Mouse (Mus musculus): Measurements from ENCODE around the gene Dock1.

The Dock1 gene

DNA sequence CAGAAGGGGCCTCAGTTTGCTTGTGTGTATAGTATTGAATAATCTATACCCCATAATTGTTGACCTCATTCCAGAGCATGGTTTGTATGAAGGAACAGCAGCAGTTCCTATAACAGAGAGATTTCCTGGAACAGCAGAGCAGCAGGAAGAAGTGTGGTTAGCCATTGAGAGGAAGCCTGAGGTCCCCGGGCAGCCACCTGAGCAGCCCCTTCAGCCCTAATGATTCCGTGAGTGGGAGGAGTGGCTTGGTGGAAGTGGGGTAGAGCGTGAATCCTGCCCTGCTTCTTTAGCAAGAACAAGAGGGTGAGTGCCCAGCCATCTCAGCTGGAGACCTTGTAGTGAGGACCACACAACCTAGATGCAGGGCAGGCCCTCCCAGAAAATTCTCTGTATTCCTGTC is 398.4 kb downstream of the Dock1 start:
- DNase-seq, result no peak

DNA sequence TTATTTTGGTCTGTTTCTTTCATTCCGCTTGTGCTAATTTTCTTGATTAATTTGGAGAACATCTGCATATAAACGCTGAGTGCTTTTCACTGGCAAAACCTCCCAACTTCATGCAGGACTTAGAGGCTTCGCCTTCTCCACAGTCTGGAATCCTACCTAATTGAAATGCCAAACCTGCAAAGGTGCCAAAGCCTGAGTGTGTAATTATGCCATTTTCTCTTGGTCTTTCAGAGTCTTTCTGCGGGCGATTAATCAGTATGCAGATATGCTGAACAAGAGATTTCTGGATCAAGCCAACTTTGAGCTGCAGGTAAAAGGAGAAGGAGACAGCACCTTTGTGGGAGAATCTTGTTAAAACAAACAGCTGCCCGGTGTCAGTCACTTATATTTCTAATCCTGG is 406.4 kb downstream of the Dock1 start:
- no peak for DNase-seq

GRCm38 (mm10) chr7:135077340-135077739 is 406.9 kb downstream of the Dock1 start:
- no peak for DNase-seq

DNA sequence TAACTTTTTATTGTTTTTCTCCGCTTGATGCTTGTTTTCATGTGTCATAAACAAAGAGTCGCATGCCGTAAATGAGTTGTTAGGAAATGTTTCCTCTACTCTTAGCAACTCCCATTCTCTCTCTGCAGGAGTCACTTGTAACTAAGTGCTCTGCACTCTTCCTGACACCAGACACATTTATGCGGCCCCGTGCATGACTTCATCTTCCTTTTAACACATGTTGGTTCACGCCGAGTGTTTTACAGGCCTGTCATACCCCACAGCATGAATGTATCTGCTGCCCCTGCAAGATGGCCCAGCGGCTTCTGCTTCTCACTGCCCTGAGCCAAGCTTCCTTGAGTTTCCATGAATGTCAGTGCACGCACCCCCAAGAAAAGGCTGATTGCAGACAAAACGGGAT is 407.4 kb downstream of the Dock1 start:
- DNase-seq, result no peak

DNA sequence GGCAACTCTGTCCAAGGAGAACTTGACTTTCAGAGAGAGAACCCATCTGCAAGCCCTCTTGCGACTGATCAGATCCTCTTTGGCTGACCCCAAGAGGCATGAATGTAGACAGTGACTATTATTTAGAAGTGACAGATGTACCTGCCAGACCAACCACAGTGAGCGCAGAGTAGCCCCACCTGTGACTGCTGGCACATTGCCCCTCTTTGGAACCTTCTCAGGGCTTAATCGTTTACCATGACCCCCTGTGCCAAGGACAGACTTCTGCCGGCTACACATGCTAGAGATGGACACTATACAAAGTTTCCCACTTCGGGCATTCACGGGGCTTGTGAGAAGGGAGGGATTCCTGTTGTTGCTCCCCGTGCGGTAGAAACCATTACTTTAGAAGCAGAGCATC is 413.0 kb downstream of the Dock1 start:
- no peak for DNase-seq

GRCm38 (mm10) chr7:135084069-135084468 is 413.6 kb downstream of the Dock1 start:
- DNase-seq, result no peak

GRCm38 (mm10) chr7:135086556-135086955 is 416.1 kb downstream of the Dock1 start:
- DNase-seq, result no peak

GRCm38 (mm10) chr7:135089626-135090025 is 419.2 kb downstream of the Dock1 start:
- no peak for DNase-seq

GRCm38 (mm10) chr7:135093851-135094250 is 423.4 kb downstream of the Dock1 start:
- DNase-seq, result no peak

DNA sequence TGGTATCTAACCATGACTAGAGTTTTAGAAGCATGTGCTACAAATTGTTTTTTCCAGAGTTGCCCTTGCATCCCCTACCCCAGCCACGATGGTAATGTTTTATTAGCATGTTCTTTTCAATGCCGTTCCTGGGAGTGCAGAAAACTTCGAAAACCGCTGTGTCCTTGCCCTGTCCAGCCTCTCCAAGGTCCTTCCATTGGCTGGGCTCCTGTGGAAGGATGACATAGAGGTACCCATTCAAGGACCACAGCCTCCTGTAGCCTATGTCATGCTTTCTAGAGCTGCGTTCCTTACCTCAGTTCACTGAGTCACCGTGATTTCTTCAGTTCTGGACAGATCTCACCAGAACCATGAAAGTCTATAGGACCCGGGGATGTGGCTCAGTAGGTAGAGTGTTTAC is 431.5 kb downstream of the Dock1 start:
- DNase-seq, result no peak

DNA sequence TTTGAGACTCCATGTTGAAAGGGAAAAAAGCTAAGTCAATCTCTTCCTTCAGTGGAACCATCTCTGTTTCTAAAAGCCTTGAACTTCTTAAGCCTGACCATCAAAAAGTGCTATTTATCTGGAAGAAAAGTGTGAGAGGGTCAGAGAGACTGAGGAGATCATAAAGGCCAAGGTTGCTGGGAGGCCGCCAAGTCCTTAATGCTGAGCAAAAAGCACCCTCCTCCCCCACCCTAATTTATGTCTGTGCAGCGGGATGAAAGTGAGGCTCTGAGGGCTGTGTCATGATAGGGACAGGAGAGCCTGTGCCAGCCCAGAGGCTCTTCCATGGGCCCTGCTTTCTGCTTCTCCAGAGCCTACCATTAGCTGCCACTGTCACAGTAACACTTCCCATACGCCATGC is 436.1 kb downstream of the Dock1 start:
- DNase-seq, result no peak

DNA sequence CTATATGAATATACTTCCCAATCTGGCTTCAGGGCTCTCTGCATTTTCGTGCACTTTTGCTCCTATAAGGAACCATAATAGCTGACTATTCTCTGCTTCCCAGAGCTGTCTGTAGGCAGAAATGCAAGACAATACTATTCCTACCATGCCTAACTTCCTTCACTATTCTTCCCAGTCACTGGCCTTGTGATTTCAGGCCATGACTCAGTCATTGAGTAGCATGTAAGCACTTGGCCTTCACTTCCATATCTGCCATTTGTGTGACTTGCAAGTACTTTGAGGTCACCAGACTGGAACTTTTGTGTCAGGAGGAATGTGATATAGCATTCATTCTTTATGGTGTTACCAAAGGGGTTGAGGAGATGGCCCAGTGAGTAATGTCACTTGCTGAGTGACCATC is 439.9 kb downstream of the Dock1 start:
- no peak for DNase-seq

GRCm38 (mm10) chr7:135125296-135126065 is 455.0 kb downstream of the Dock1 start:
- no peak for DNase-seq

DNA sequence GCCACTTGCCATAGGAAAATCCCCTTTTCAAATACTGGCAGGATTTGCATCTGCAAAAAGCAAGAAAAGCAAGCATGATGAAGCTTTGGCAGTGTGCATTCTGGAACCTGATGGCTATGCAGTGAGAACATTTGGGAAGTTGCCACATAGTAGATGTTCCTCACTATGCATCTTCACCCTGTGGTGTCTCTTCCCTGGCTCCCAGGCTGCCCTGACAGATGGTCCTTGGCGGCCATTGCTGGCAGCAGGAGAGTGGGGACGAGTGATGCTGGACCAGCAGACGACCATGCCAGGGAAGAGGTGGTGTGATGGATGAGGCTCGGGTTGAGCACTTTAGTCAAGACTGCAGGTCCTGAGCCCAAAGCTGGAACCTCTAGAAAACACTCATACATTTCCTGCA is 462.0 kb downstream of the Dock1 start:
- DNase-seq, result no peak

DNA sequence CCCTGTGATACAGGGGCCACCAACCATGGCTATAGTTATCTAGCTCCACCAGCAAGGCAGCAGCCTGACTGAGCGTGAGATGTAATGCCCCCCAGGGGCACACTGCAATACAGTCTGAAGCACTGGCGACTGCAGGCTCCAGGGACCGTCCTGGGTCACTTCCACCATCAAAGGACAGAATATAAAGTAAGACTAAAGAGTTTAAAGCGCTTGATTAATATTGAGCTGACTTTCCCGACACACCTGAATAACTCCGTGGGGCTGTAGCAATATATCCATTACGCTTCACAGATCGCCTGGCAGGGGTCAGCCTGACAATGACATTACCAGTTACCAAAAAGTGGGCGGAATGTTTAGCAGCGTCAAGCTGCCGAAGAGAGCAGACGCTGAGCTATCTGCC is 464.2 kb downstream of the Dock1 start:
- no peak for DNase-seq

DNA sequence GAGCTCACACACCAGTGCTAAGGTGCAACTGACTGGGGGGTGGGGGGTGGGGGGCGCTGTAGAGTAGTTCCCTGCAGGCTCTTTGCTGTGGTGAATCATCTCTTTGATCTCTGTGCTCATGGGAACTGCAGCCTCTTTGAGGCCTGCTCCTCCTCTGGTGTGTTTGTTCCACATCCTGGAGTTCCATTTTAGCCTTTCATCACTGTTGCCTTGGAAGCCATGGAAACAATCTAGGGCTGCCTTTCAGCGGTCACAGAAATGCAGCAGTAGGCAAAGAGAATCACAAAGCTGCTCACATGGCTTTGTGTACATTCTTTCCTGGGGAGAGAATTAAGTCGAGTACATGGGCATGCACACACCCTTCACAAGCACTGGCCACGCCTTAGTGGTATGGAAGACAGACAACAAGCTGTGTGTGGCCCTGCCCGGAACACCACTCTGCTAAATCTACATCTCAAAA is 468.7 kb downstream of the Dock1 start:
- DNase-seq, result no peak

GRCm38 (mm10) chr7:135144731-135145130 is 474.3 kb downstream of the Dock1 start:
- no peak for DNase-seq

- DNase-seq, result no peak
These were observed 480.5 kb downstream of the Dock1 start for GRCm38 (mm10) chr7:135150926-135151325.

GRCm38 (mm10) chr7:135157571-135157970 is 487.1 kb downstream of the Dock1 start:
- DNase-seq, result no peak

GRCm38 (mm10) chr7:135158381-135158780 is 487.9 kb downstream of the Dock1 start:
- no peak for DNase-seq

- no peak for DNase-seq
These were observed 489.2 kb downstream of the Dock1 start for GRCm38 (mm10) chr7:135159606-135160005.

GRCm38 (mm10) chr7:135165155-135165554 is 494.7 kb downstream of the Dock1 start:
- DNase-seq, result peak; percentile 43

DNA sequence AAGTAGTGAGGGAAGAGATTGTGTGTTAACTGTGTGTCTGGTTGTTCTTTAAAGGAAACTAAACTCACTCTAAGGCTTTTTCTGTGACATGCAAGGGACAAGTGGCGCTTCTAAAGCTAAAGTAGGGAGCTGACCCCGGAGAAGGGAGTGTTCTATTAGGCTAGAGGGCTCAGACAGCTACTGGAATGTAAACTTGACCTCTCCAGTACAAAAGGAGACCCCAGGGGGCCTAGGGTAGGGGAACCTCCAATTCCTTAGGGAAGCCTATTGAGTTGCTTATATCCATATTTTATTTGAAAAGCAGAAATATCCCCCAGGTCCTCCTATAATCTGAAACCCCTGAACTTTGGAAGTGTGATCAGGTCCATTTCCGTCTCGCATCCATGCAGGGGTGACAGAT is 499.5 kb downstream of the Dock1 start:
- DNase-seq, result no peak

DNA sequence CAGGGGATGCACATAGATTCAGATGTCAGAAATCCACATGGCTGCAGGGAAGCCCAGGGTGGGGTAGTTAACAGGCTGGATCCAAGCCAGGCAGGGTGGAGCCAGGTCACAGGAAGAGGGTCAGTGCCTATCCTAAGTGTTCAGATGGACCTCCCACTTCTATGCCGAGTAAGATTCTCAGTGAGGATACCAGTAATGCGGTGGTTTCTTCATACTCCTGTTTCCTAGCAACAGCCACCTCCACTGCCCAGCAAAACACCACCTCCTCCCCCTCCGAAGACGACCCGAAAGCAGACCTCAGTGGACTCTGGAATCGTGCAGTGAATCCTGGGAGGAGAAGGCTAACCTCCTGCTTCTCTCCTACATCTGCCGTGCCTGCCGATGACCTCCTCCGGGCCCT is 501.8 kb downstream of the Dock1 start:
- no peak for DNase-seq

- DNase-seq, result no peak
These were observed 523.7 kb downstream of the Dock1 start for GRCm38 (mm10) chr7:135194190-135194589.
